Mouse (Mus musculus) thymus, adult 18-20 months (tissue): Measurements from ENCODE around the gene 4930523C07Rik.

Source experiments
- DNase-seq, 2 experiments: peaks; one replicate each; pipeline ENCODE4 v3.0.0; 2022; ENCODE audit warnings: mixed read lengths in 2 of 2

4930523C07Rik gene

GRCm38 (mm10) chr1:160105426-160105825, 61.2 kb downstream of the 4930523C07Rik start:
- no peak for DNase-seq

DNA sequence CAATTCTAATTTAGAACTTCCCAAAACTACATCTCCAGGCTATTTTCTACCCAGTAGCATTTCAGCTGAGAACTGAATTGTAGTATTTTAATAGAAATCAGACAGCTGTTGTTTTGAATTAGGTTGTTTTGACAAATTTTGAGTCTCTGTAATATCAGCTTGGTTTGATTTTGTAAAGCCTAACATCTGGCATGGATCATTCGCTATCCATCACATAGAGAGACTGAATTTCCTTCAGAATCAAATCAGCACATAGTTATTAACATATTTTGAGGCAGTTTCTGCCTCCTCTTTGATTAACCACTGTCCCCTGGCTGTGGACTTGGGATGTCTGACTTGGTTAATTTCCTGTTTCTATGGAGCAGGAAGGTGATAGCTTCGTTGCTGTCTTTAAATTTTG, 64.4 kb downstream of the 4930523C07Rik start:
- no peak for DNase-seq

DNA sequence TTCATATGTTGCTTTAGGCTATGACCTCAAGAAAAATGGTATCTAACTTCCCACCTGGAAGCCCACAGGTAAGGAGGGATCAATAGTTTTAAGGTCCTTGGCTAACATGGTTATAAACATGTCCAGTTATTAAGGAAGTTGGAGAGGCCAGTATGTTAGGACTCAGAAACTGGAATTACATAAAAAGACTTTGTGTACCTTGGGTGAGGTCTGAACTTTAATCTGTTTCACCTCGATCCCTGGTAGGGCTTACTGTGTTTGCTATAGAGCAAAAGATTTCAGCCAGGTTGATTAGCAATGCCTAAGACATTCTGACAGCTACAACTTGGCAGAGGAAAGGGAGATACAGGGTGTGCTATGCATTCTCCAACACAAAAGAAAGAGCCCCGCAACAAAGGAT, 79.8 kb downstream of the 4930523C07Rik start:
- DNase-seq = no peak
